Mouse (Mus musculus): ENCODE results near the gene B4galt5. TPM values are rescaled to one million over a fixed set of nuclear protein-coding genes. Genes with fewer than 3 reads are reported as not detected.

The B4galt5 gene
- polyA plus RNA-seq, 1 experiment from 2014 or later: 14.5 TPM

- Histone ChIP-seq H3K4me2 (replicated peaks) (no peak overlapping the region), H3K4me3 (no peak overlapping the region), H3K9me3 (no peaks in the 10 kb centered on the region), H3K36me3 (no peaks in the 10 kb centered on the region), H3K27me3 (no peaks in the 10 kb centered on the region), H3K4me1 (no peaks in the 10 kb centered on the region), H3K9ac (no peak overlapping the region), H3K27ac (no peak overlapping the region)
- 90% methylated on average over 5 of the region's 5 CpGs for WGBS
- ATAC-seq (ENCODE audit: insufficient number of reproducible peaks, insufficient read depth, low FRiP score, low TSS enrichment): no peak
These were observed 26.7 kb upstream of the B4galt5 start for GRCm38 (mm10) chr2:167375688-167376087.

- no peaks in the 10 kb centered on the region for H3K36me3 ChIP-seq
- no peak overlapping the region for H3K4me2 ChIP-seq (replicated peaks)
These were observed 26.2 kb upstream of the B4galt5 start for GRCm38 (mm10) chr2:167375135-167375534.

GRCm38 (mm10) chr2:167374191-167374805 lies 25.3 kb upstream of the B4galt5 start:
- H3K4me1 ChIP-seq: no peaks in the 10 kb centered on the region
- no peak overlapping the region for H3K4me2 ChIP-seq (replicated peaks)
- no peak overlapping the region for H3K27ac ChIP-seq
- no peaks in the 10 kb centered on the region for H3K9me3 ChIP-seq
- no peak overlapping the region for H3K9ac ChIP-seq
- ATAC-seq (ENCODE audit: insufficient number of reproducible peaks, insufficient read depth, low FRiP score, low TSS enrichment): no peak
- no peaks in the 10 kb centered on the region for H3K27me3 ChIP-seq
- 95% methylated on average over 12 of the region's 12 CpGs for WGBS
- H3K36me3 ChIP-seq: no peaks in the 10 kb centered on the region
- no peak overlapping the region for H3K4me3 ChIP-seq

More at GRCm38 (mm10) chr2:167375135-167375534, 26.2 kb upstream of the B4galt5 start:
- no peaks in the 10 kb centered on the region for H3K4me1 ChIP-seq
- H3K4me3 ChIP-seq: no peak overlapping the region
- H3K9ac ChIP-seq: no peak overlapping the region
- ATAC-seq (ENCODE audit: insufficient number of reproducible peaks, insufficient read depth, low FRiP score, low TSS enrichment): no peak
- 74% methylated on average over 9 of the region's 9 CpGs for WGBS
- no peaks in the 10 kb centered on the region for H3K9me3 ChIP-seq
- H3K27ac ChIP-seq: no peak overlapping the region
- no peaks in the 10 kb centered on the region for H3K27me3 ChIP-seq

- no peaks in the 10 kb centered on the region for H3K9me3 ChIP-seq
- no peaks in the 10 kb centered on the region for H3K27me3 ChIP-seq
These were observed 24.3 kb upstream of the B4galt5 start for GRCm38 (mm10) chr2:167373266-167373665.

GRCm38 (mm10) chr2:167371506-167371905 lies 22.5 kb upstream of the B4galt5 start:
- H3K9me3 ChIP-seq: no peaks in the 10 kb centered on the region
- WGBS: 95% methylated on average over 2 of the region's 2 CpGs
- no peak for ATAC-seq (ENCODE audit: insufficient number of reproducible peaks, insufficient read depth, low FRiP score, low TSS enrichment)
- no peaks in the 10 kb centered on the region for H3K36me3 ChIP-seq
- H3K27me3 ChIP-seq: no peaks in the 10 kb centered on the region
- no peaks in the 10 kb centered on the region for H3K4me1 ChIP-seq
- H3K4me2 ChIP-seq (replicated peaks): no peak overlapping the region
- no peak overlapping the region for H3K4me3 ChIP-seq
- no peak overlapping the region for H3K9ac ChIP-seq
- H3K27ac ChIP-seq: no peak overlapping the region

More at GRCm38 (mm10) chr2:167373266-167373665, 24.3 kb upstream of the B4galt5 start:
- Histone ChIP-seq H3K27ac (peak overlapping the region; percentile 6; the same call in 1 of the 2 replicates), H3K9ac (no peak overlapping the region), H3K4me1 (no peaks in the 10 kb centered on the region), H3K4me3 (no peak overlapping the region), H3K4me2 (replicated peaks) (no peak overlapping the region), H3K36me3 (no peaks in the 10 kb centered on the region)
- WGBS: 81% methylated on average over 5 of the region's 5 CpGs
- ATAC-seq (ENCODE audit: insufficient number of reproducible peaks, insufficient read depth, low FRiP score, low TSS enrichment): no peak

GRCm38 (mm10) chr2:167368328-167368727 lies 19.3 kb upstream of the B4galt5 start:
- Histone ChIP-seq H3K4me3 (no peak overlapping the region), H3K27me3 (no peaks in the 10 kb centered on the region), H3K4me1 (no peaks in the 10 kb centered on the region), H3K36me3 (no peaks in the 10 kb centered on the region), H3K9ac (no peak overlapping the region), H3K4me2 (replicated peaks) (no peak overlapping the region), H3K9me3 (no peaks in the 10 kb centered on the region), H3K27ac (no peak overlapping the region)
- ATAC-seq (ENCODE audit: insufficient number of reproducible peaks, insufficient read depth, low FRiP score, low TSS enrichment): no peak
- WGBS: 81% methylated on average over 7 of the region's 9 CpGs

GRCm38 (mm10) chr2:167367777-167368281 lies 18.8 kb upstream of the B4galt5 start:
- WGBS: 54% methylated on average over 20 of the region's 20 CpGs
- Histone ChIP-seq H3K4me3 (no peak overlapping the region), H3K36me3 (no peaks in the 10 kb centered on the region), H3K27ac (no peak overlapping the region), H3K27me3 (no peaks in the 10 kb centered on the region), H3K4me1 (no peaks in the 10 kb centered on the region), H3K4me2 (replicated peaks) (0 out of 2 replicates have a peak overlapping the region, but pooled peaks have one; percentile 5), H3K9me3 (no peaks in the 10 kb centered on the region), H3K9ac (no peak overlapping the region)
- no peak for ATAC-seq (ENCODE audit: insufficient number of reproducible peaks, insufficient read depth, low FRiP score, low TSS enrichment)

GRCm38 (mm10) chr2:167367325-167367724 lies 18.3 kb upstream of the B4galt5 start:
- H3K36me3 ChIP-seq: no peaks in the 10 kb centered on the region

GRCm38 (mm10) chr2:167365063-167365462 lies 16.1 kb upstream of the B4galt5 start:
- Histone ChIP-seq H3K27ac (no peak overlapping the region), H3K36me3 (no peaks in the 10 kb centered on the region), H3K4me3 (no peak overlapping the region), H3K27me3 (no peaks in the 10 kb centered on the region), H3K4me1 (no peaks in the 10 kb centered on the region), H3K9me3 (no peaks in the 10 kb centered on the region), H3K4me2 (replicated peaks) (no peak overlapping the region), H3K9ac (no peak overlapping the region)
- no peak for ATAC-seq (ENCODE audit: insufficient number of reproducible peaks, insufficient read depth, low FRiP score, low TSS enrichment)
- WGBS: 100% methylated on average over 2 of the region's 2 CpGs

More at GRCm38 (mm10) chr2:167367325-167367724, 18.3 kb upstream of the B4galt5 start:
- Histone ChIP-seq H3K4me1 (no peaks in the 10 kb centered on the region), H3K27me3 (no peaks in the 10 kb centered on the region), H3K4me2 (replicated peaks) (0 out of 2 replicates have a peak overlapping the region, but pooled peaks have one; percentile 5), H3K27ac (no peak overlapping the region), H3K9me3 (no peaks in the 10 kb centered on the region), H3K4me3 (no peak overlapping the region), H3K9ac (no peak overlapping the region)
- 50% methylated on average over 6 of the region's 7 CpGs for WGBS
- ATAC-seq (ENCODE audit: insufficient number of reproducible peaks, insufficient read depth, low FRiP score, low TSS enrichment): no peak

GRCm38 (mm10) chr2:167363272-167364045 lies 14.5 kb upstream of the B4galt5 start:
- Histone ChIP-seq H3K27me3 (no peaks in the 10 kb centered on the region), H3K27ac (no peak overlapping the region), H3K9ac (no peak overlapping the region), H3K4me3 (no peak overlapping the region), H3K36me3 (no peaks in the 10 kb centered on the region), H3K4me1 (no peaks in the 10 kb centered on the region), H3K4me2 (replicated peaks) (no peak overlapping the region), H3K9me3 (no peaks in the 10 kb centered on the region)
- no peak for ATAC-seq (ENCODE audit: insufficient number of reproducible peaks, insufficient read depth, low FRiP score, low TSS enrichment)
- 66% methylated on average over 9 of the region's 9 CpGs for WGBS

GRCm38 (mm10) chr2:167358499-167358898 lies 9.5 kb upstream of the B4galt5 start:
- H3K4me3 ChIP-seq: no peak overlapping the region
- no peak overlapping the region for H3K27ac ChIP-seq
- no peaks in the 10 kb centered on the region for H3K4me1 ChIP-seq
- no peaks in the 10 kb centered on the region for H3K27me3 ChIP-seq
- no peak overlapping the region for H3K4me2 ChIP-seq (replicated peaks)
- 72% methylated on average over 2 of the region's 2 CpGs for WGBS
- ATAC-seq (ENCODE audit: insufficient number of reproducible peaks, insufficient read depth, low FRiP score, low TSS enrichment): no peak
- H3K9me3 ChIP-seq: no peaks in the 10 kb centered on the region
- no peak overlapping the region for H3K9ac ChIP-seq
- H3K36me3 ChIP-seq: no peaks in the 10 kb centered on the region

GRCm38 (mm10) chr2:167356885-167357284 lies 7.9 kb upstream of the B4galt5 start:
- no peak for ATAC-seq (ENCODE audit: insufficient number of reproducible peaks, insufficient read depth, low FRiP score, low TSS enrichment)
- no peaks in the 10 kb centered on the region for H3K4me1 ChIP-seq
- H3K27ac ChIP-seq: no peak overlapping the region
- no peak overlapping the region for H3K9ac ChIP-seq
- no peaks in the 10 kb centered on the region for H3K9me3 ChIP-seq
- no peaks in the 10 kb centered on the region for H3K36me3 ChIP-seq
- H3K4me3 ChIP-seq: no peak overlapping the region
- H3K27me3 ChIP-seq: no peaks in the 10 kb centered on the region
- H3K4me2 ChIP-seq (replicated peaks): no peak overlapping the region

Data from embryonic facial prominence, embryonic 12.5 days (tissue).